Mouse (Mus musculus): ENCODE measurements at regions not wholly inside any gene's neighbourhood (a gene's known extent, or its start where the extent isn't known, plus 50 kb on each side); places are given as distances from the start of the nearest gene placed in this dataset.

DNA sequence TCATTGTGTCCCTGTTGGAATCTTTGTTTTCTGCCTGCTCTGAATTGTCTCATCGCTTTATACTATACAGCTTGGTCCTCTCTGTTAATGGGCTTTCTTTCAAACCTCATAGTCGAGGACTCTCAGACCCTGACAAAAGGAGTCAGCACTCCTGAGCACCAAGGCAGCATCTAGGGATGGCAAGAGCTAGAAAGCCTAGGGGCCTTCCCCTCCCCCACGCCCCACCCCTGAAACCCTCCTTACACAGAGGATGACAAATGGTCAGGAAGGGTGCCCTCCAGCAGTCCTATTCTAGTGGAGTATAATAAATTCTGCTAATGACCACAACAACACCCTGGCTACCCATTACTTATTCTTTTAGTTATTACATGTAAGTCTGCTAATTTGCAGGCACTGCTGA, 74.4 kb downstream of the Tbx19 start:
- no peak for DNase-seq

DNA sequence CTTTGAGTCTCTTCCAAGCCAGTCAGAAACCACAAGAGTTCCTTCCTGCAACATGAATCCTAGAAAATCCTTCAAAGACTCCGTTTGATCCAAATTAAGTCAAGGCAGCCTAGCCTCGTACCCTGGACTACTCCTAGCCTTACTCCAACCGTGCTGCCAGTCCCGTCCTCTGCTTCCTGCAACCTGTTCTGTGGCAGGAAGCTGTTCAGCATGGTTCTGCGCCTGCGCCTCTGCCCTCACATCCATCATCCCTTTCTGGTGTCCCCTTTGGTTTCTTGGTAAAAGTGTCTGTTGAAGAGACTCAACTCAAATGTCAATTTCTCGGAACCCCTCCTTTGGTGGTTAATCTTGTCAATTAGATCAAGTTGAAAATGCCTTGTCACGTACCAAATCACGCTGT, 75.8 kb downstream of the Tbx19 start:
- no peak for DNase-seq

DNA sequence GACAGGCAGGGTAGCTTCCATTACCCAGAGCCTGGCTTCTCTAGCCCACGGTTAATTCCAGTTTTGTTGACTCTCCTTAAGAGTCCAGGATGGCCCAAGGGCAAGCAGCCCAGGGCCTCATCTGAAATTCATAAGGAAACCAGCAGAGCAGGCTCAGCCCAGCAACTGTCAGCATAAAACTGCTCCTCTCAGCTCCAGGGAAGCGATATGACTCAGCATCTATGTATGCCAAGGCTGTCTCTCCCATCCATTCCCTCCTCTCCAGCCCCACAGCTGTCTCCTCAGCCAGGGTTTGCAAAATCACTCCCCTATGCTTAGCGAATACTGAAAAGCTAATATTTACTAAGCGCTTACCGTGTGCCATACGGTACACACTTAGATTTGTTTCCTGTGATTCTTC, 76.4 kb downstream of the Tbx19 start:
- DNase-seq, result no peak

DNA sequence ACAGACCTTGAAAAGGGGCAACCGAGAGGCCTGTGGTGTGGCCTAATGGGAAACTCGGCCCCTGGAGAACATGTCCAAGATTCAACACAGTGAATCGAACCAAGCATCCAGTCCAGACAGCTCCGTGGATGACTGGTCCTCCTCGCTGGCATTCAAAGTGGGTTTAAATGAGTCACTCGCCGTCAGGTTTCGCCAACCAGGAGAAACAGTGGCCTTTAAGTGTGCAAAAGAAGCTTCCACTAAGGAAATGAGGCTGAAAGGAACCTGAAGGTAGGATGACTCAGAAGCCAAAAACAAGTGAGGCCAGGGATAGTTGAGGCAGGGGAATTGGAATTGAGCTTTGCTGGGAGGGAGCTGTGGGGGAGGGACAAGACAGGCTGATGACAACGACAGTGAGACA, 80.2 kb downstream of the Tbx19 start:
- DNase-seq, result no peak

DNA sequence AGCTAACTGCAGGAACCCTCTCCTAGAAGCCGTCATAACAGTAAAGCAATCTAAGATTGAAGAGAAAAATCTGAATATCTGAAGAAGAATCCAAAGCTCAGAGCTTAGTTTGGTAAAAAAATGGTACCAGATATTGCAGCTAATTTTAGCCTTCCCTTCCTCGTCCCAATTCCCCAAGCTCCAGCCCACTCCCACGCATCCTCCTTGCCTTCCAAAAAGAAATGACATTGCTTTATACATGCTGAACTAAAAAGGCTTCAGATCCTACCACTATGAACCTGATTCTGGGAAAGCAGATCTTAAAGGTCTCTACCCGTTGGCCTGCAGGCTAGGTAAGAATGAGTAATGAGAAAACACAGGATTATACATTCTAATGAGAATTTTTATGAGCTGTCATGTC, 83.3 kb downstream of the Tbx19 start:
- DNase-seq, result no peak

DNA sequence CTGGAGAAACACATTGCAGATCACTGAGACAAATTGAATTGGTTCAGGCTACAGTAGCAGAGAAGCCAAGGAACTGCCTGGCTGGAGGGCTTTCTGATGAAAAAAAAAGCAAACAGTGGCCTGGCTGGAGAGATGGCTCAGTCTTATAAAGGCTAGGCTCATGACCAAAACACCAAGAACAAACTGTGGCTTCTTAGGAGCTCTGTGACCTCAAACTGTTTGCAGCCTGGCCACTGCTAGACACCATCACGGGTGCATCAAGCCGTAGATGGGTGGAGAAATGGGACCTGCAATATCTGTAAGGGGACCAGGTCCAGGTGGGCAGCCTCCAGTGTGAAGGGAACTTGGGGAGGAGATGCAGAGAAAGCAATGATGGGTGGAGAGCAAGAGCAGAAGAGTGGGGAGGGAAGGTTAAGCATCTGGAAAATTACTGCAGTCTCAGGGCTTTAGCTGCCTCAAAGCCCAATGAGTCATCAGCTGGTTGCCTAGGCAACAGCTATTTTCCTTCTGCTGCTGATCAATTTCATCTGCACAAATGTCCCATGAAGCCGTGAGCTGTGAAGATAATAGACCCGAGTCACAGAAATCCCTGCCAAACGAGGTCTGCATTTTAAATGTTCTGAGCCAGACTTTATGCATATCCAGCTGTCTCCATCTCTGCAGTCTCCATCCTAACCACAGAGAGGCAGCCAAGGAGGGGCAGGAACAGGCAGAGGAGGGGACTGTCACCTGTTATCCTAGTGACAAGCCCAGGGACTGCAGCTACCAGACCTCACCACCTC, 85.1 kb downstream of the Tbx19 start:
- DNase-seq, result peak; percentile 7 to 9

DNA sequence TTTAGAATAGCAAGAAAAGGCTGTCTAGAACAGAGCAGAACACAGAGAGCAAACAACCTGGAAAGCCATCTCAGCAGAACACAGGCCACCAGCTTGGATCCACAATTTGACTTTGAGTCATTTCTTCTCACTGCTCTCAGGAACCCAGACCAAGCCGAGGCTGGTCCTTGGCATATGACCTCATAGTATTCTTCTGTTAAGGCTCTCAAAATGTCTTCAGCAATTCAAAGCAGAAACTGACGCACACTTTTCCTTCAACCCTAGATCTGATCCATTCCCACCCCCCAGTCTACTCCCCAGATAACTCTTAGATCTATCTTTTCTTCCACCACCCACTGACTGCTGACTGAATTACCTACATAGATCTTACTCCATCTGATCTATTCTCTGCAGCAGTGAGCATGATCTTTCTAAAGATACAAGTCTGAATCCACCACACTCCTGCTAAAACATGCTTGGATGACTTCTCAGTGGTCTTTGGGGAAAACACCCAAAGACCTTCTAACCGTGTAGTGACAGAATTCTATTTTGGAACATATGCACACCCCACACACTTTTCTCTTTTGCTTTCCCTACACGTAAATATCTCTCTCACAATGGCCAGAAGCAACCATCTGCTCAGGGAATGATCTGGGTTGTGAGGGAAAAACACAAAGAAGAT, 88.6 kb downstream of the Tbx19 start:
- DNase-seq, result no peak

DNA sequence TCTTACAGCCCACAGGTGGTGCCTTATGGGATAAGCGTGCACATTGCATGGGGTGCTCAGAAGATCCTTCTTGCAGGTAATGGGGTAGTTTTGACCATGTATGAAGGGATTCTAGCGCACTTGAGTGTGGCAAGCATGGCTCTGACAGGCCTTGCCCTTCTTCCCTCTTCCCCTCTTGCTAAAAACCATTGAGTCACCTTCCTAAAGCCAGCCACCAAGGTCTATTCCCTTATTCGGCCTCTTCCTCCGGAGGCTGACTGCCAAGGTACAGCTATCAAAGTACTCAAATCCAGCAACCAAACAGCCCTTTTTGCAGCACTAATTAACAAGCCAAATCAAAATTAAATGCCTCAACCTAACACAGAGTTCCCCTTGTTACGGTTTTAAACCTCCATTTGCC, 95.6 kb downstream of the Tbx19 start:
- DNase-seq, result no peak

DNA sequence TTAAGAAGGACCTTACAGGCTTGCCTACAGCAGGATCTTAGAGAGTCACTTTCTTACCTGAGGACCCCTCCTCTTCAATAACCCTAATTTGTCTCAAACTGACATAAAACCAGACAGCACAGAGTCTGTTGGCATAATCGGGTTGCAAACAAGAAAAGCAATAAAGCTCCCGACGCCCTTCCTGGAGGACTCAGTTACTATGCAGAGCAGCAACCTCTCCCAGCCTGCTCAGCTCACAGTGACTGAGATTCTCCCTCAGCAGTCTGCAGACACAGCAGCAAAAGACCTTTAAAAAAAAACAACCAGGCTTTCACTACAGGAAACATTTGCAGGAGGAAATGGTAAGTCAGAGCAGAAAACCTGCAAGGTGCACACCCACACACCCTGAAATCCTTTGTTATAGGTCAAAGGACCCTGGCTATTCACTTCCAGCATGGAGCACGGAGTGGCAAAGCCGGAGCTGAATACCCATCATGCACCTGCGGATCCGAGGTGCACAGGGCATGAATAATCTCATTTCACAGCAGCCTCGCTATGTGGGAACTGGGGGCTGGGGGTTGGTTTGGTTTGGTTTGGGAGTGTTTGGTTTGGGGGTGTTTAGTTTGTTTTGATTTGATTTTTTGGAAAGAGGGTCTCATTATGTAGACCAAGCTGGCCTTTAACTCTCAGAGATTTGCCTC, 97.6 kb downstream of the Tbx19 start:
- DNase-seq, result no peak

DNA sequence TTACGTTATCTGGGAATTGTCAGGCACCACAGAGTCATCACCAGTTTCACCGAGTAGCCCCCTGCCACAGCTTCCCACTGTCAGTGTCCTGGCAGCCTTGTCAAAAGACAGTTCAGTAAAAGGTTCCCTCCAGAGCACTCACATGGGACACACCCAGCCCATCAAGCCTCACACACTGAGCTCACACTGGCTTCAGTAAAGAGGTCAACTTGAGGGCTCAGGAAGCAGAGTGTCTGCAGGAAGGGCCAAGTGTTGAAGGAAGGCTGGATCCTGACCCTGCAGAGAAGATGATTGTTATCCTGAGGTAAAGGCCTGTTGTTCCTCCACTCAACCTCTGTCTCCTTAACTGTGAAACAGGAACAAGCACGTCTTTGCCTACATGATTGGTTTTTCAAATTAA, 99.2 kb downstream of the Tbx19 start:
- DNase-seq, result no peak

DNA sequence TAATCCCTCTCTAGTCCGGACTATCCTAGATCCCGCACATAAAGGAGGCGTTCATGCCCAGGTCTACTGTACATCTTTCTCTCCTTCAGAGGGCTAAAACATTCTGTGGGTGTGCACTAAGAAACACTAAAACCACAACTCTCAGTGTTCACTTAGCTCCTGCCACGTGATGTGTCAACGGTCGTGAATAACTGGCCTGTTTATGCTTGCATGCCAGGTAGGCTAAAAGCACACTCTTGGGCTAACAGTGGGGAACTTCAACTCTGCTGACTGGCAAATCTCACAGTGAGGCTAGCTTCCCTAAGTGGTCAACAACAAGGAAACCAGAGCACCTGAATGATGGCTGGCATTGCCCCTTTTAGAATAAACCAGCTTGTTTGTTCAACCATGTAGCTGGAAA, 106.3 kb downstream of the Tbx19 start:
- no peak for DNase-seq

DNA sequence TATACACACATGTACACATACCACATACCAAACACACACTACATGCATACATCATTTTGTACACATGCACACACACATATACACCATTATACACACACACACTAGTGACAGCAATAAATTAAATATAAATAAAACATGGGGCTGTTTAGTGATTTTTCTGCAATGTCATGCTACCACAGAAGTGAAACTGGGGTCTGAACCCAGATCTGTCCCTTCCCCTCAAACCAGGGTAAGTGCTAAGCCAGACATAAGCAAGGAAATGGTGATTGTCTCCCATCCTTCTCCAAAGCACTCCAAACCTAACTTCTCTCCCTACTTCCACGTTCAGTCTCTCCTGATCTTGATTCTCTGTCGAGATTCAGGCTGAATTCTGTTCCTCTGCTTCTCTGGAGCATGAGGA, 109.3 kb downstream of the Tbx19 start:
- DNase-seq, result no peak

DNA sequence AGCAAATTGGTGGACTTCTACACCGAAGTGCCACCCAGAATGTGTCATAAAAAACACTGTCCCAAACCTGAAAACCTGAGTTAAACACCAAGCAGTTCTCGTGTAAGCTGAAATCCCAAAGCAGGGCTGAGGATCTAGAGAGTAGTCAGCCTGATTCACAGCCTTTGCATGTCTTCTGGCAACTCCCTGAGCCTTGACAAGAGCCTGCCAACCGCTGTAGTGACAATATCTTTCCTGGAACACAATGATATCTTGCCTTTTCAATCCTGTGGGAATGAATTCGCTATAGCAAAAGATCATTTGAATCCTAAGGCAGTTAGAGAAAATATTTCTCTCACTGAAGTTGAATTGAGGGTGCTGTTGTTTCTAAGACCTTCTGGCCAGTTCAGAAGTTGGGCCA, 110.4 kb downstream of the Tbx19 start:
- no peak for DNase-seq

DNA sequence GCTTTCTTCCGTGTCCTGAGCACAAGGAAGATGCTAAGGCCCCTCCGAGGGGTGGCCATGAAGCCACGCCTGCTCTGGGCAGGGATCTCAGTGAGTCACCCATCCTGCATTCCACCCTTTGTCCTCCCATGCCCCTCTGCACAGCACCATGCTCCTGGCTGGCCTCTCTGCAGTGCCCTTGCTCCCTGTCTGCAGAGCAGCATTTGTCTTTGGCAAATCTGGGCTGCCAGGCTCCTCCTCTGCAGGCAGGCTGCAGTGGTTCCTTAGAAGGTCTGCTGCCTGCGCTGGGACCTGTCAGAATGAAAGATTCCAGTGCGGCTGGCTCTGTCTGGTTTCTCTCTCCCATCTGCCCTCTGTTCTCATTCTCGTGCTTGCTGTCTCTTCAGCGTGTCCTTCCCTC, 111.3 kb upstream of the Xcl1 start:
- peak; percentile 27 to 40 for DNase-seq

DNA sequence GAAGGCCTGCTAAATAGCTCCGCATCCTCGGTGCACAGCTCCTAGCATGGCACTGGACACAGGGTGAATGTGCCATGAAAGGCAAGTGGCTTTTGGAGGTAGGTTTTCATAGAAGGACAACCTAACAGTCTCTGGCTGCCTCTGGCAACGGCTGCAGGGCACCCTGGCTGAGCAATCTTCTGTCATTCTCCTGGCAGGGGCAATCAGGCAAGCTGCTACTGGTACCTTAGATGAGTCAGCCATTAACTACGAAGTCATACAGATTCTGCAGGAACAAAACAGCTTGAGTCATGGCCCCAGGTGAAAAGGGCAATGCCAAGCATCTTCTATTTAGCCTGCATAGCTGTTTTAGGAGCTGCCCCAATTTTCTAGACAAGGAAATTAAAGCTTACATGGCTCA, 110.7 kb upstream of the Xcl1 start:
- DNase-seq, result peak in 1 of 2 experiments; percentile 4

DNA sequence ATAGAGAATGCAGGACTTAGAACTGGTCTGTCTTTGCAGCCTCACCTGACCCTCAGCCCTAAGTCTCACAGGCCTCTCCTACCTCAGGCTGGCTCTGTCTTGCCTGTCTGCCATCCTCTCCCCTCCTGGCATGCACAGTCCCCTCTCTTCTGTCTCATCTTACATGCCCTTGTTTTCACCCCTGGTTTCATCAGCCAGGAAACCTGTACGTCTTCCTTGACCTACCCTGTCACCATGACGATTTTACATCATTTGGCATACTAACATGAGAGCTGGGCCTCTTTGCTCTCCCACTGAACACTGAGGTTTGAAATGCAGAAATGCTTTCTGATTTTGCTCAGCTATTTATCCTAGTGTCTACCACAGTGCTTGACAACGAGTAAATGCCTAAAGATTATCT, 108.0 kb upstream of the Xcl1 start:
- no peak for DNase-seq

DNA sequence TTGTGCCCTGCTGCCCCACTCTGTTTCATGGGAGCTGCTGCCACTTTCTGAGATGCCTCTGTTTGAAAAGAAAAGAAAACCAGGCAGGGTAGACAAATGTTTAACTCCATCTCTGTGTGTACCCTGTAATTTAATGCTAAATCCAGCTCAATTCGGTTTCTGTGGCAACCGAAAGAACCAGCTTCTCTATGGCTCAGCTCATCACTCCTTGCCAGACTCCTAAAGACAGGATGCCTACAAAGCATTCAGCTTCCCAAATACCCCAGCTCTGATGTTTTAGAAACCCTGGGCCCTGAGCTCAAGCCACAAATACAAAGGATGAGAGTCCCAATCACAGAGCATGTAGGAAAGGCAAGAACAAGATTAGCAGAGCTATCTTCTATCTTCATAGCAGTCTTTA, 106.8 kb upstream of the Xcl1 start:
- no peak for DNase-seq

DNA sequence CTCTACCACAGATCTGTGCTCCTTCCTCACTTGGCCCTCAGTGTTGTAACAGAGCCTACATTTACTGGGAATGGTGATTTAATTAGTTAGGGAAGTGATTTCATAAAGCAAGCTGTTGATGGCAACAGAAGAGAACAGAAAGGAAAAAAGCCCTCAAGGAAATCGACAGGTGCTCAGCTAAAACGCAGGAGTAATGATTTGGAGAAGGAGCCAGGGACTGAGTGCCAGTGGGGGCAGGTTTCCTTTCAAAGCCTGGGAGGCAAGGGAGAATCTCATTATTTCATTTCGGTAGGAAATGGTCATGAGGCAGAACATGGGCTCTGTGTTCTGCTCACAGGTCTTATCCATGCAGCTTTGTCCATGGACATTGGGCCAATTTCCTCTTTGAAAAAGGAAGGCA, 101.3 kb upstream of the Xcl1 start:
- no peak for DNase-seq

DNA sequence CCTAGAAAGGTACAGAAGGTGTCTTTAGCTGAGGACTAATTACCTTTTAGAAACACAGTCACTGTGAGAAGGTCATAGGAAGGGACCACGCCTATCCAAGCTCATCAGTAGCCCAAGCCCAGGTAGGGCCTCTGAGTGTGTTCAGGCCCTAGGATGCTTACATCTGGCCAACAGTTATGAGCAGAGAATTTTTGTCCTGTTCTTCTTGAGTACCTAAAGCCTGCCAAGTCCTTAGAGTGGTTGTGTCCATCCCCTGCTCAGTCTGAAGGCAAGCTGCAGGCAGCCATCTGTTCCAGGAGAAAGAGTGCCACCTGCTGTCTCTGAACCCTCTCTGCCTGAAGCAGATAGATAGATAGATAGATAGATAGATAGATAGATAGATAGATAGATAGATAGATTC, 100.3 kb upstream of the Xcl1 start:
- DNase-seq, result peak; percentile 19 to 49

DNA sequence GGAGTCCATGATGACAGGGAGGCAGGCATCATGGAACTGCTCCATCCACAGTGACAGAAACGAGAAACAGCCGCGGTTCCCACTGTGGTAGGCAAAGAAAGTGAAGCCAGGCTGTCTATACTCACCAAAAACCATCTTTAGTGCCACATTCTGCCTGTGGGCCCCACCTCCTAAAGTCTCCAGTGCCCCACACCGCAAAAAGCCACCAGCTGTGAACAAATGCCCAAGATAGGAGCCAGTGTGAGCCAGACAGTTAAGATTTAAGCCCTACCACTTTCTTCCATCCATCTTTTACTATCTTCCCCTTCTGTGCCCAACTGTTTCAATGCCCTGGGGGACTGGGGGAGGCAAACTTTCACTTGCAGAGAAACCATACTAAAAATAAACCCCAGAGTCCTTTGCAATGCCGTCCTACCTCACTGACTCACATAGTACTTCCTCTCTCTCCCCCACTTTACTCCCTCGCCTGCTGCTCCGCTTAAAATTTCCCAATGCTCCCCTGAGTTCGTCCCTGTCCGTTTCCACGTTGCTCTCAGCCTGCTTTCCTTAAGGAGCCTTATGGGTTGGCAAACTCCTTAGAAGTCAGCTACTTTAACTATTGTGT, 85.7 kb upstream of the Xcl1 start:
- DNase-seq, result no peak

DNA sequence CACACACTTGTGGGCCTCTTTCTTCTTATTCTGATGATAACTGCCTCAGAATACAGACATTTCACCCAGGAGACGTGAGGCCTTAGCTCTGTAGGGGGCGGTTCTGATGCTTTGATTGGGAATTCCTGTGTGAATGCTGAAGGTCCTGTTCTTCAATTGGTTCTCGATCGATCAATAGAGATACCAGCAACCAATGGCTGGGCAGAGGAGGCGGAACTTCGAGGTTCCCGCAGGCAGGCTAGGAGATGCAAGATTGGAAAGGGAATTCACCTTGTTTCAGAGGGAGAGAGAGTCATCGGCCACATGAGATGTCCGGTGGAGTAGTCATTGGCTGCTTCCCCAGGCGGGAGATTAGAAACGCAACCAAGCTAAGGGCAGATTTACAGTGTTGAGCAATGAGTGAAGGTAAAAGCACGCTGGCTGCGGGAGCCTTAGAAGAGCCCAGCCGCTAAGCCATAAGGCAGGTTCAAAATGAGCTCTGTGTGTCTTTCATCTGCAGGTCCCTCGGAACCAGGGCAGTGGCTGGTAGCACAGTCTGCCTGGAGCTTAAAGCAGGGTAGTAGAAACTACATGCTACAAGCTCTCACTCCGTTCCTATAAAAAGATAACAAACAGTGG, 83.5 kb upstream of the Xcl1 start:
- DNase-seq, result peak; percentile 27 to 46

DNA sequence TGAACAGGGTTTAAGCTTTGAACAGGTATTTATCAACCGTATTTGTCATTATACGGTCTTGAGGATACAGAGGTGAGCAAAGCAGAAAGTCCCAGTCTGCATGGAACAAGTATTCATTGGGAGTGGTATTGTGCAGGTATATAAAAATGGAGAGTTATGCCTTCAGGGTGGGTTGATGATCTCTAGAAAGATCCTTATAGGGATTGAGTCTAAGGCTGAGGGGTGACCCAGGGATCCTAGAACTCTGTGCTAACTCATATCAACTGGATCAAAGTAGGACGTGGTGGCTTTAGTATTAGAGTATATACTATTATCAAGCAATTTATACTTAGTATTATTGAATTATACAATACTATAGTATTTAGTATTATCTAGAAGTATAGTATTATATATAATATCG, 82.9 kb upstream of the Xcl1 start:
- DNase-seq, result no peak

DNA sequence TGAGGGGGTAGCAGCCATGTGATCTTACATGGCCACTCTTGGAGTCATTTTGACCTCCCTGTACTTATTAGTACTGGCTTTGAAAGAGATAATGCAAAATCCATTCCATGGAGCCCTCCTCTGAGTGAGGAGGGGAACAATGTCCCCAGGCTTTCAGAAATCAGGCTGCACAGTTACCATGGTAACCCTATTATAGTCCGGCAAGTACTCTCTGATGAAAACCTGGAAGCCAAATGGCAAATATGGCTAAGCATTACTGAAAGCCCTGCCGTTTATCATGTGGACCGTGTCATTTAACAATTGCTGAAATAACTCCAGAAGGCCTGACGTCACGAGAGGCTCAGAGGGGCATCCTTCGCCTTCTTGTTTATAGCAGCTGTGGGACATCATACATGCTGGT, 82.5 kb upstream of the Xcl1 start:
- DNase-seq, result no peak
